17 mouse cellular contexts compared by ENCODE assay signal in the genomic region with DNA sequence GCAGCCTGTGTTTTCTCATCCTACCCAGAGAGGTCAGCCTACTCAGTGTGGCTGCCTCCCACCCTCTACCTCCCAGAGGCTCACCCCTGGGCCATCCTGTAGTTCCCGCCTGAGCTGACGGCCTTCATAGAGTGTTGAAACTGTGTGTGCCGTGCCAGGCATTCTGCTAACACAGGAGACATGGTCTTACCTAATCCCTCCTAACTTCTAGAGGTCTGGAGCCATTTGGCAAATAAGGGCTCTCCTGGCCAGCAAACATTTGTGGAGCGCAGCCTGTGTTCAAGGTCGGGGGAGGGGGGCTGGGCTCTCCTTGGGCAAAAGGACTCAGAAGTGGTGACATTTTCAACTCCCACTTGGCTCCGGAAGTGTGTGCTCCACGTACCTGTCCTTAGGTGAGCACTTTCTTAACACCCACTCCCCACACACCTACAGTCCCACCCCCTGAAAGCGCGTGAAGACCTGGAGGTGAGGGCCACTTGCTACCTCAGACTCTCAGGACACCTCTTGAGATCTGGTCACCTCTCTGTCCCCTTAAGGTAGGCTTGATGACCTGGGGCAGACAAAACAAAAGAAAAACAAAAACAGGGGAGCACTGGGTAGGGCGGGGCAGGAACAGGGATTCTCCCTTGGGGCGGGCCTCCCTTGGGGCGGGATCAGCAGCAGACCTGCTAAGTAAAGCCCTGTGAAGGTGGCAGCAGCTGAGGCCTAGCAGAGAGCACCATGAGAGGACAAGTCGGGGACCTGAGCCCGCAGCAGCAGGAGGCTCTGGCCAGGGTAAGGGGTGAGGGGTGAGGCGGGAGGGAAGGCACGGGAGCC. TPM values are rescaled to one million over a fixed set of nuclear protein-coding genes. Genes with fewer than 3 reads are reported as not detected.
DNase-seq lines count a peak whose midpoint lies in the region; ATAC-seq and TF ChIP-seq lines count a peak whose summit lies in the region.
"Had no signal": no experiment of that assay in that cellular context is flagged by ENCODE, and none has a peak within 500 bp of the region (broad histone marks: within the 10 kb centered on the region; RNA-seq: fewer than 3 reads in every experiment).

A gene (plus strand): TSS at position 337 of the 816 bp plus-strand sequence.

- TF ChIP-seq EP300 in liver, postnatal 0 days (IDR thresholded peaks at IDR 0.05; ENCODE audit: low read depth), result no peak

- H3K4me3 ChIP-seq in heart, embryonic 10.5 days, result 0 out of 2 replicates have a peak within 1 kb of the TSS, but pooled peaks have one; percentile 18
- no peak within 1 kb of the TSS for H3K4me3 ChIP-seq in heart, embryonic 11.5 days (ENCODE audit: low read depth, low read length)
- H3K4me3 ChIP-seq in liver, postnatal 0 days (ENCODE audit: low read depth, low read length), result peak within 1 kb of the TSS; percentile 47
- no peak within 1 kb of the TSS for H3K4me3 ChIP-seq in stomach, embryonic 15.5 days (replicated peaks)

- peaks cover 19% of the 10 kb centered on the region for H3K4me1 ChIP-seq in heart, embryonic 10.5 days
- no peaks in the 10 kb centered on the region for H3K4me1 ChIP-seq in heart, embryonic 11.5 days (ENCODE audit: control insufficient read depth, insufficient read depth, low read length)
- H3K4me1 ChIP-seq in liver, postnatal 0 days (ENCODE audit: insufficient read depth), result peaks cover 8% of the 10 kb centered on the region
- 0 out of 2 replicates have a peak, but pooled peaks cover 5% of the 10 kb centered on the region for H3K4me1 ChIP-seq in stomach, embryonic 15.5 days

- ATAC-seq in heart, embryonic 11.5 days (replicated peaks; ENCODE audit: insufficient number of reproducible peaks, low FRiP score, low TSS enrichment), result no peak
- ATAC-seq in liver, postnatal 0 days, result peak; percentile 66
- peak; percentile 40; the same call in 1 of the 2 replicates for ATAC-seq in stomach, embryonic 15.5 days (ENCODE audit: insufficient read depth, low FRiP score, low read depth)
- ATAC-seq: Patski had no signal

- no peak for TF ChIP-seq CTCF in liver, postnatal 0 days (IDR thresholded peaks at IDR 0.05; ENCODE audit: low read depth)

- peaks cover 20% of the 10 kb centered on the region for H3K27me3 ChIP-seq in heart, embryonic 10.5 days (ENCODE audit: insufficient read depth, poor library complexity, severe bottlenecking)
- peaks cover 18% of the 10 kb centered on the region for H3K27me3 ChIP-seq in heart, embryonic 11.5 days (ENCODE audit: control insufficient read depth, insufficient read depth, low read length)
- no peaks in the 10 kb centered on the region for H3K27me3 ChIP-seq in liver, postnatal 0 days (ENCODE audit: insufficient read depth, low read length)
- no peaks in the 10 kb centered on the region for H3K27me3 ChIP-seq in stomach, embryonic 15.5 days (replicated peaks)

- no peak within 1 kb of the TSS for H3K4me2 ChIP-seq in heart, embryonic 11.5 days
- peak within 1 kb of the TSS; percentile 62 for H3K4me2 ChIP-seq in liver, postnatal 0 days (ENCODE audit: low read depth, low read length)
- H3K4me2 ChIP-seq in stomach, embryonic 15.5 days, result peak within 1 kb of the TSS; percentile 25; the same call in 1 of the 2 replicates
- H3K4me2 ChIP-seq: midbrain, embryonic 11.5 days had no signal

- no peak within 1 kb of the TSS for H3K9ac ChIP-seq in heart, embryonic 11.5 days (ENCODE audit: low read depth, low read length)
- H3K9ac ChIP-seq in liver, postnatal 0 days (replicated peaks), result peak within 1 kb of the TSS; percentile 63
- no peak within 1 kb of the TSS for H3K9ac ChIP-seq in stomach, embryonic 15.5 days

- no peaks in the 10 kb centered on the region for H3K36me3 ChIP-seq in heart, embryonic 10.5 days
- no peaks in the 10 kb centered on the region for H3K36me3 ChIP-seq in heart, embryonic 11.5 days (ENCODE audit: control insufficient read depth, insufficient read depth, low read length)
- H3K36me3 ChIP-seq in liver, postnatal 0 days (replicated peaks; ENCODE audit: insufficient read depth, low read length), result no peaks in the 10 kb centered on the region
- no peaks in the 10 kb centered on the region for H3K36me3 ChIP-seq in stomach, embryonic 15.5 days

- WGBS in heart, embryonic 10.5 days, result 25% methylated on average over 16 of the region's 16 CpGs
- 24% methylated on average over 16 of the region's 16 CpGs for WGBS in heart, embryonic 11.5 days (ENCODE audit: insufficient replicate concordance)
- 46% methylated on average over 16 of the region's 16 CpGs for WGBS in liver, postnatal 0 days (ENCODE audit: insufficient replicate concordance)
- 37% methylated on average over 16 of the region's 16 CpGs for WGBS in stomach, embryonic 15.5 days

- peak; percentile 74 for DNase-seq in heart, embryonic 10.5 days (ENCODE audit: low spot score)
- peak; percentile 43 to 47 for DNase-seq in adrenal gland, postnatal 36 days
- DNase-seq in liver, postnatal 0 days, result peak; percentile 62
- DNase-seq in yolk sac, embryonic 10.5 days (ENCODE audit: low spot score), result no peak
- DNase-seq in gastrocnemius, adult 18-20 months (ENCODE audit: low spot score), result no peak
- no peak for DNase-seq in kidney, postnatal 10 days
- DNase-seq: gastrocnemius, postnatal 36 days; kidney, adult 2 months; retina, postnatal 1 day had no signal

- H3K9me3 ChIP-seq in heart, embryonic 10.5 days, result no peaks in the 10 kb centered on the region
- H3K9me3 ChIP-seq in heart, embryonic 11.5 days (replicated peaks; ENCODE audit: control insufficient read depth, low read length), result no peaks in the 10 kb centered on the region; the same call in 1 of the 2 replicates
- no peaks in the 10 kb centered on the region for H3K9me3 ChIP-seq in liver, postnatal 0 days (ENCODE audit: low read length)
- no peaks in the 10 kb centered on the region for H3K9me3 ChIP-seq in stomach, embryonic 15.5 days

- H3K27ac ChIP-seq in heart, embryonic 10.5 days, result peak within 1 kb of the TSS; percentile 29; the same call in 1 of the 2 replicates
- H3K27ac ChIP-seq in heart, embryonic 11.5 days (ENCODE audit: low read depth, low read length), result no peak within 1 kb of the TSS
- peak within 1 kb of the TSS; percentile 95 for H3K27ac ChIP-seq in liver, postnatal 0 days (ENCODE audit: low read depth)
- H3K27ac ChIP-seq in stomach, embryonic 15.5 days, result 0 out of 2 replicates have a peak within 1 kb of the TSS, but pooled peaks have one; percentile 16

RNA-seq across cellular contexts. Expression of the gene that starts here (rescaled TPM):
- polyA plus RNA-seq in heart, embryonic 10.5 days (2016; fragmentation: Nextera tagmentation; extraction: Ambion mirVana), result 0.07 and 0.50 TPM in 2 replicates
- not detected in 2 replicates for polyA plus RNA-seq in heart, embryonic 11.5 days (2014; fragmentation: Nextera tagmentation; extraction: Ambion mirVana)
- total RNA-seq in adrenal gland, postnatal 36 days (2021), result 1 to 10 TPM; 1.7 to 6.7 TPM
- 10.9 and 12.1 TPM in 2 replicates for polyA plus RNA-seq in liver, postnatal 0 days (2015; fragmentation: Nextera tagmentation; extraction: Ambion mirVana)
- 1.4 and 1.5 TPM in 2 replicates for polyA plus RNA-seq in stomach, embryonic 15.5 days (2015; fragmentation: Nextera tagmentation; extraction: Ambion mirVana)
- not detected for total RNA-seq in gastrocnemius, adult 18-20 months (2021)
- total RNA-seq: common myeloid progenitor, adult 5-6 weeks; gastrocnemius, postnatal 36 days had no signal
- polyA plus RNA-seq: brain, embryonic 14.5 days; C2C12; forebrain, embryonic 11.5 days; midbrain, embryonic 11.5 days; Patski had no signal

Comparison
In these comparisons a context has a peak if more than half of its experiments do, and no peak if none do; other contexts are left out.
1. Peak in DNase-seq, H3K4me3 ChIP-seq and H3K27ac ChIP-seq in heart, embryonic 10.5 days; RNA of the gene not detected or under 1 TPM.
2. DNase-seq: peak in adrenal gland, postnatal 36 days (2 of 2) and liver, postnatal 0 days (single experiment); none in yolk sac, embryonic 10.5 days (single experiment), gastrocnemius, adult 18-20 months (single experiment) and kidney, postnatal 10 days (single experiment).